Mouse (Mus musculus): Measurements from ENCODE around the gene Ece1. TPM values are rescaled to one million over a fixed set of nuclear protein-coding genes. Genes with fewer than 3 reads are reported as not detected.
A peak's percentile ranks its signal among the peaks of the same experiment; 100 is the strongest.
"Not testable (repeated sequence)": the region's sequence is repeated elsewhere in the genome, so short reads cannot be mapped to it uniquely, and the experiment has no call there.

The Ece1 gene
- 10 to 100 TPM; 81.0 to 85.8 (median 83.3) TPM for total RNA-seq (2022)

- DNase-seq (ENCODE audit: low spot score in 2 of 2): peak; percentile 74 to 90
These were observed at the start of gene Ece1 for GRCm38 (mm10) chr4:137862019-137862418. Ece1 (plus strand) TSS chr4:137862237.

GRCm38 (mm10) chr4:137812946-137813708 is 48.9 kb upstream of the Ece1 start:
- DNase-seq (ENCODE audit: low spot score in 2 of 2): no peak

- no peak for DNase-seq (ENCODE audit: low spot score in 2 of 2)
These were observed 47.9 kb upstream of the Ece1 start for GRCm38 (mm10) chr4:137814140-137814539.

GRCm38 (mm10) chr4:137815473-137815872 is 46.6 kb upstream of the Ece1 start:
- no peak for DNase-seq (ENCODE audit: low spot score in 2 of 2)

GRCm38 (mm10) chr4:137816216-137816615 is 45.8 kb upstream of the Ece1 start:
- DNase-seq (ENCODE audit: low spot score in 2 of 2): no peak

- DNase-seq (ENCODE audit: low spot score in 2 of 2): no peak
These were observed 43.7 kb upstream of the Ece1 start for GRCm38 (mm10) chr4:137818341-137818740.

- no peak for DNase-seq (ENCODE audit: low spot score in 2 of 2)
These were observed 42.5 kb upstream of the Ece1 start for GRCm38 (mm10) chr4:137819487-137819886.

- DNase-seq (ENCODE audit: low spot score in 2 of 2): no peak
These were observed 41.3 kb upstream of the Ece1 start for GRCm38 (mm10) chr4:137820721-137821120.

- DNase-seq (ENCODE audit: low spot score in 2 of 2): no peak
These were observed 39.5 kb upstream of the Ece1 start for GRCm38 (mm10) chr4:137822537-137822936.

- DNase-seq (ENCODE audit: low spot score in 2 of 2): no peak
These were observed 38.5 kb upstream of the Ece1 start for GRCm38 (mm10) chr4:137823542-137823941.

GRCm38 (mm10) chr4:137824881-137825280 is 37.2 kb upstream of the Ece1 start:
- DNase-seq (ENCODE audit: low spot score in 2 of 2): no peak

GRCm38 (mm10) chr4:137830380-137830779 is 31.7 kb upstream of the Ece1 start:
- DNase-seq (ENCODE audit: low spot score in 2 of 2): no peak

GRCm38 (mm10) chr4:137831598-137831997 is 30.4 kb upstream of the Ece1 start:
- no peak for DNase-seq (ENCODE audit: low spot score in 2 of 2)

- DNase-seq (ENCODE audit: low spot score in 2 of 2): peak; percentile 42 to 77
These were observed 26.3 kb upstream of the Ece1 start for GRCm38 (mm10) chr4:137835624-137836337.

- no peak for DNase-seq (ENCODE audit: low spot score in 2 of 2)
These were observed 25.3 kb upstream of the Ece1 start for GRCm38 (mm10) chr4:137836741-137837140.

GRCm38 (mm10) chr4:137837792-137838191 is 24.2 kb upstream of the Ece1 start:
- DNase-seq (ENCODE audit: low spot score in 2 of 2): no peak

GRCm38 (mm10) chr4:137838791-137839190 is 23.2 kb upstream of the Ece1 start:
- no peak for DNase-seq (ENCODE audit: low spot score in 2 of 2)

- no peak for DNase-seq (ENCODE audit: low spot score in 2 of 2)
These were observed 22.6 kb upstream of the Ece1 start for GRCm38 (mm10) chr4:137839452-137839851.

- DNase-seq (ENCODE audit: low spot score in 2 of 2): peak; percentile 19 to 43
These were observed 17.4 kb upstream of the Ece1 start for GRCm38 (mm10) chr4:137844656-137845055.

- DNase-seq (ENCODE audit: low spot score in 2 of 2): not testable (repeated sequence)
These were observed 14.4 kb upstream of the Ece1 start for GRCm38 (mm10) chr4:137847651-137848050.

GRCm38 (mm10) chr4:137850161-137850560 is 11.9 kb upstream of the Ece1 start:
- DNase-seq (ENCODE audit: low spot score in 2 of 2): no peak

- DNase-seq (ENCODE audit: low spot score in 2 of 2): no peak
These were observed 10.6 kb upstream of the Ece1 start for GRCm38 (mm10) chr4:137851484-137851883.

- DNase-seq (ENCODE audit: low spot score in 2 of 2): no peak
These were observed 8.2 kb upstream of the Ece1 start for GRCm38 (mm10) chr4:137853822-137854221.

All from left cerebral cortex, adult 8-10 months (tissue).